Mouse (Mus musculus) embryonic facial prominence, embryonic 12.5 days (tissue): ENCODE results near the gene Mios. TPM values are rescaled to one million over a fixed set of nuclear protein-coding genes. Genes with fewer than 3 reads are reported as not detected.

ENCODE experiments used
- ATAC-seq: fragments of 200-750 bp; cut with Nextera tagmentation; 2 replicates; pipeline ENCODE4 v1.8.0; 2017; ENCODE audit not compliant: insufficient number of reproducible peaks, insufficient read depth, low FRiP score, low TSS enrichment
- H3K27ac ChIP-seq: fragments of 300-500 bp; sonication (generic); 2 replicates; pipeline ENCODE4 v1.5.1; 2016; ENCODE audit warnings: mild to moderate bottlenecking
- H3K27me3 ChIP-seq: fragments of 300-500 bp; sonication (generic); 2 replicates; pipeline ENCODE4 v1.6.1; 2016; ENCODE audit warnings: mild to moderate bottlenecking, moderate library complexity
- H3K36me3 ChIP-seq: fragments of 300-500 bp; sonication (generic); 2 replicates; pipeline ENCODE4 v1.6.1; 2016; ENCODE audit warnings: mild to moderate bottlenecking
- H3K4me1 ChIP-seq: fragments of 300-500 bp; sonication (generic); 2 replicates; pipeline ENCODE4 v1.6.1; 2016
- H3K4me2 ChIP-seq: fragments of 300-500 bp; sonication (generic); replicated peaks from 2 replicates; pipeline ENCODE4 v1.6.1; 2016; ENCODE audit warnings: mild to moderate bottlenecking, moderate library complexity
- H3K4me3 ChIP-seq: fragments of 300-500 bp; sonication (generic); 2 replicates; pipeline ENCODE4 v1.5.1; 2016; ENCODE audit warnings: mild to moderate bottlenecking
- H3K9ac ChIP-seq: fragments of 300-500 bp; sonication (generic); 2 replicates; pipeline ENCODE4 v1.6.1; 2016; ENCODE audit warnings: mild to moderate bottlenecking, moderate library complexity
- H3K9me3 ChIP-seq: fragments of 300-500 bp; sonication (generic); 2 replicates; pipeline ENCODE4 v1.6.1; 2016; ENCODE audit warnings: mild to moderate bottlenecking, moderate library complexity
- WGBS: fragments of 180-500 bp; shearing (Covaris S2); methylation state at CpG from one replicate; pipeline ENCODE4 v1.1.7; 2016; 5-methylcytosine and 5-hydroxymethylcytosine counted together
- polyA plus RNA-seq: library from polyadenylated mRNA; unstranded; fragments of >200 nt; fragmentation: Nextera tagmentation; extraction: Ambion mirVana; gene quantifications from 2 replicates; pipeline ENCODE4 v1.2.1, GENCODE M21; 2016

Mios gene
- polyA plus RNA-seq, 1 experiment from 2014 or later, result 34.7 TPM

GRCm38 (mm10) chr6:8283255-8283654 is 74.2 kb downstream of the Mios start:
- no peak for ATAC-seq
- Histone ChIP-seq H3K4me1 (no peaks in the 10 kb centered on the region), H3K9ac (no peak overlapping the region), H3K36me3 (no peaks in the 10 kb centered on the region), H3K27ac (no peak overlapping the region), H3K4me2 (no peak overlapping the region), H3K9me3 (no peaks in the 10 kb centered on the region), H3K4me3 (no peak overlapping the region), H3K27me3 (no peaks in the 10 kb centered on the region)
- WGBS, result 77% methylated on average over 4 of the region's 4 CpGs

DNA sequence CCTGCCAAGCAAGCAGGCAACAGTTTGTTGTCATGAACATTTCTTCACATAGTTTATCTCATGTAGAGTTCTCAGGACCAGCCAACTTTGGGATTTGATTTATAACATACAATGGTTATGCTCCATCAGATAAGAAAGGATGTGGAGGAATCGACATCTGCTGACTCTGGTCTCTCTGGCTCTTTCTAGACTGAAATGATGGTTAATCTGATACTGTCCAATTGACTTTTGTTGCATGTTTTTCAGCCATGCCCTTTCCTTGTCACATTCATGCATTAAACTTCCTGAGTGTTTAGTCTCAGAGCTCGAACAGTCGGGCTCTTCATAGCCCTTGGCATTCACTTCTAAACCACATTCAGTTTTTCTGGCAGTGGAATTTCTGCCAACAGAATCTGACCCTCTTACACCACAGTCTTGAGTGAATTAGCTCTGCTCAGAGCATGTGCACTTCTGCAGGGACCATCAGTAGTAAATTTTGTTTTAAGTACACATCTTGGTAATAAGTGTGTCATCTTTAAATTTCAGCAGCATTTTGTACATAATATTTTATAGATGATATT is 76.5 kb downstream of the Mios start:
- ATAC-seq, result no peak
- 70% methylated on average over 3 of the region's 3 CpGs for WGBS
- Histone ChIP-seq H3K36me3 (no peaks in the 10 kb centered on the region), H3K4me3 (no peak overlapping the region), H3K9ac (no peak overlapping the region), H3K9me3 (no peaks in the 10 kb centered on the region), H3K4me2 (no peak overlapping the region), H3K4me1 (no peaks in the 10 kb centered on the region), H3K27me3 (no peaks in the 10 kb centered on the region), H3K27ac (no peak overlapping the region)

Other genes starting within 250 kb of the Mios start
- 0.41 and 0.58 TPM in 2 replicates for gene Col28a1, start 16.6 kb upstream of the Mios start, polyA plus RNA-seq
- gene Rpa3, start 50.0 kb downstream of the Mios start, polyA plus RNA-seq, result 179 and 181 TPM in 2 replicates
- gene Umad1, start 50.1 kb downstream of the Mios start, polyA plus RNA-seq, result 15.7 and 20.2 TPM in 2 replicates
- 10.1 and 11.6 TPM in 2 replicates for gene Gm45062, start 50.2 kb downstream of the Mios start, polyA plus RNA-seq